Mouse (Mus musculus): ENCODE data around the gene Rabepk.
"Not testable (repeated sequence)": the region's sequence is repeated elsewhere in the genome, so short reads cannot be mapped to it uniquely, and the experiment has no call there.

DNA sequence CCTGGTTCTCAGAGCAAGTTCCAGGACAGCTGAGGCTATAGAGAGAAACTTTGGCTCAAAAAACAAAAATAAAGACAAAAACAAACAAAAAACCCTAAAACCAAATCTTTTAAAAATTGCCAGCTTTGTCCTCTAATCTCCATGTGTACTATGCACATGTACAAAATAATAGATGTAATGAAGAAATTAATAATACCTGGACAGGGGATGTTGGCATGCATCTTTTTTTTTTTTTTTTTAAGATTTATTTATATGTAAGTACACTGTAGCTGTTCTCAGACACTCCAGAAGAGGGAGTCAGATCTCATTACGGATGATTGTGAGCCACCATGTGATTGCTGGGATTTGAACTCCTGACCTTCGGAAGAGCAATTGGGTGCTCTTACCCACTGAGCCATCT lies 7.2 kb downstream of the Rabepk start:
- TF ChIP-seq CTCF (IDR thresholded peaks at IDR 0.05; ENCODE audit: borderline replicate concordance, insufficient read depth, low read depth, low read length); POLR2A (IDR thresholded peaks at IDR 0.05; ENCODE audit: borderline replicate concordance, insufficient read depth, low read length): not testable (repeated sequence)
